Mouse (Mus musculus) heart, postnatal 36 days (tissue): ENCODE data around the gene 4930562C15Rik. TPM values are rescaled to one million over a fixed set of nuclear protein-coding genes. Genes with fewer than 3 reads are reported as not detected.

Experiments
- DNase-seq, 2 experiments: peaks; one replicate each; pipeline ENCODE4 v3.0.0; 2021 to 2022
- intact Hi-C: fragments of 180-260 bp; cut with DNase I; formaldehyde crosslinking; loops from one replicate; pipeline ENCODE4 v1.15.1; 2025
- total RNA-seq, 2 experiments: library from RNA; stranded (reverse); gene quantifications; 2 replicates each; pipeline ENCODE4 v1.2.3; 2021

4930562C15Rik gene
- total RNA-seq, 2 experiments from 2014 or later, result not detected

GRCm38 (mm10) chr16:4885760-4886689, 50.8 kb downstream of the 4930562C15Rik start, which contains the start of gene Mgrn1:
Gene Mgrn1 (plus strand): TSS chr16:4886249.
- peak; percentile 85 to 86 for DNase-seq
- intact Hi-C loops, result loop anchor here (5.0 kb wide), 1 partner anchor 161 kb away; the partner anchor contains the start of gene Glyr1

GRCm38 (mm10) chr16:4886690-4887020, 51.4 kb downstream of the 4930562C15Rik start:
- no peak for DNase-seq
- intact Hi-C loops, result loop anchor here (5.0 kb wide), 1 partner anchor 161 kb away; the partner anchor contains the start of gene Glyr1

- intact Hi-C loops, result no loop called here
- DNase-seq, result no peak
Measured at GRCm38 (mm10) chr16:4890201-4890709, 55.0 kb downstream of the 4930562C15Rik start.

GRCm38 (mm10) chr16:4892171-4892570, 57.0 kb downstream of the 4930562C15Rik start:
- intact Hi-C loops, result no loop called here
- DNase-seq, result no peak

GRCm38 (mm10) chr16:4894201-4894908, 59.1 kb downstream of the 4930562C15Rik start:
- DNase-seq, result no peak
- intact Hi-C loops, result no loop called here

GRCm38 (mm10) chr16:4896249-4897027, 61.2 kb downstream of the 4930562C15Rik start:
- peak; percentile 56 to 71 for DNase-seq
- intact Hi-C loops, result no loop called here

- intact Hi-C loops, result no loop called here
- DNase-seq, result no peak
Measured at GRCm38 (mm10) chr16:4897146-4897730, 62.0 kb downstream of the 4930562C15Rik start.

GRCm38 (mm10) chr16:4898881-4899280, 63.7 kb downstream of the 4930562C15Rik start:
- intact Hi-C loops, result no loop called here
- no peak for DNase-seq

- intact Hi-C loops, result no loop called here
- no peak for DNase-seq
Measured at GRCm38 (mm10) chr16:4899711-4900110, 64.5 kb downstream of the 4930562C15Rik start.

GRCm38 (mm10) chr16:4901167-4901566, 66.0 kb downstream of the 4930562C15Rik start:
- DNase-seq, result no peak
- intact Hi-C loops, result no loop called here

- intact Hi-C loops, result no loop called here
- DNase-seq, result no peak
Measured at GRCm38 (mm10) chr16:4902390-4902789, 67.2 kb downstream of the 4930562C15Rik start.

GRCm38 (mm10) chr16:4903491-4904102, 68.4 kb downstream of the 4930562C15Rik start:
- intact Hi-C loops, result no loop called here

GRCm38 (mm10) chr16:4904878-4905277, 69.7 kb downstream of the 4930562C15Rik start:
- intact Hi-C loops, result no loop called here

More at GRCm38 (mm10) chr16:4903491-4904102, 68.4 kb downstream of the 4930562C15Rik start:
- DNase-seq, result no peak

GRCm38 (mm10) chr16:4905591-4905990, 70.4 kb downstream of the 4930562C15Rik start:
- DNase-seq, result no peak
- intact Hi-C loops, result no loop called here

More at GRCm38 (mm10) chr16:4904878-4905277, 69.7 kb downstream of the 4930562C15Rik start:
- DNase-seq, result no peak

- no peak for DNase-seq
- intact Hi-C loops, result no loop called here
Measured at GRCm38 (mm10) chr16:4906559-4906958, 71.3 kb downstream of the 4930562C15Rik start.

- intact Hi-C loops, result no loop called here
- no peak for DNase-seq
Measured at GRCm38 (mm10) chr16:4907386-4907785, 72.2 kb downstream of the 4930562C15Rik start.

GRCm38 (mm10) chr16:4907972-4908371, 72.8 kb downstream of the 4930562C15Rik start:
- DNase-seq, result no peak
- intact Hi-C loops, result no loop called here

- no peak for DNase-seq
- intact Hi-C loops, result loop anchor here (5.0 to 10.0 kb wide), 2 partner anchors 145 to 217 kb away; no protein-coding TSS in a partner anchor
Measured at GRCm38 (mm10) chr16:4909745-4910144, 74.5 kb downstream of the 4930562C15Rik start.

- DNase-seq, result no peak
- intact Hi-C loops, result loop anchor here (5.0 to 10.0 kb wide), 2 partner anchors 146 to 218 kb away; no protein-coding TSS in a partner anchor
Measured at GRCm38 (mm10) chr16:4910758-4911157, 75.5 kb downstream of the 4930562C15Rik start.
